Mouse (Mus musculus) E14TG2a.4 (cell line): Measurements from ENCODE around the gene Nfic.

Experiments
- CTCF ChIP-seq: conservative IDR thresholded peaks from 2 replicates; pipeline ENCODE4 v1.5.1; 2014; ENCODE audit warnings: low read length
- POU5F1 ChIP-seq: IDR thresholded peaks from 2 replicates; pipeline ENCODE4 v1.6.1; 2014; ENCODE audit warnings: low read length, borderline replicate concordance

GRCm38 (mm10) chr10:81492606-81493240 lies 37.3 kb upstream of the Nfic start:
- TF ChIP-seq POU5F1 (no peak), CTCF (no peak)
